19 mouse cellular contexts compared by ENCODE assay signal in the genomic region with DNA sequence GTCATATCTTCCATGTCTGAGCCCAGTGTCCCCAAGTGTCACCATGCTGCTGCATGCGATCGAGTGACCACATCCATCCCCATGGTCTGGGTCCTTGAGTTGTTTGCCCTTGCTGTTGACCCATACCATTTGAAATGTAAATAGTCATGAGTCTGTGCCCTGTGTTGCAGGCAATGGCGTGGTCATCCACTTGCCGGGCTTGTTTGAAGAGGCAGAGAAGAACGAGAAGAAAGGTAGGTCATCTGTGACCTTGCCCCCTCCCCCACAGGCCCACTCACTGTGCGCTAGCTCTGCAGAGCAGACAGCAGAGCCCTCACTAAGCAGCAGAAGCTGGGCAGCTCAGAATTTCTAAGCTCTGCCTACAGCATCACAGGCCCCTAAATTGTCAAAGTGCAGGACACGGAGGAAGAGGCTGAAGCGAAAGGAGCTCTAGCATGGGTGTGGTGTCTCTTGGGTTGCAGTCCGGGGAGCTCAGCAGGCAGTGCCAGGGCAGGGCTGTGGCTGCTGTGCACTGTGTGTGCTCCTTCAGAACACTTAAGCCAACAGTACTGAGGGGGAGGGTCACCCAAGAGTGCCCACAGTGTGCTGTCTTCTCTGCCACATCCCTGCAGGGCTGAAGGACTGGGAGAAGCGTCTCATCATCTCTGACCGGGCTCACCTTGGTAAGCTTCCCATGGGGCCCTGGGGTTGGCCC. TPM values are rescaled to one million over a fixed set of nuclear protein-coding genes. Genes with fewer than 3 reads are reported as not detected.
DNase-seq lines count a peak whose midpoint lies in the region; ATAC-seq and TF ChIP-seq lines count a peak whose summit lies in the region.
"Had no signal": no experiment of that assay in that cellular context is flagged by ENCODE, and none has a peak within 500 bp of the region (broad histone marks: within the 10 kb centered on the region; RNA-seq: fewer than 3 reads in every experiment).

No protein-coding gene starts in this region.

- H3K27ac ChIP-seq in hindbrain, embryonic 10.5 days = 0 out of 2 replicates have a peak overlapping the region, but pooled peaks have one; percentile 62
- H3K27ac ChIP-seq in hindbrain, postnatal 0 days = no peak overlapping the region
- peak overlapping the region; percentile 65 for H3K27ac ChIP-seq in lung, postnatal 0 days (ENCODE audit: low read length)
- H3K27ac ChIP-seq in brown adipose tissue, adult 24 weeks (replicated peaks; ENCODE audit: low read depth, low read length) = peak overlapping the region; percentile 64
- H3K27ac ChIP-seq: hindbrain, embryonic 15.5 days; midbrain, embryonic 10.5 days; neural tube, embryonic 12.5 days had no signal

- H3K4me2 ChIP-seq in hindbrain, postnatal 0 days (ENCODE audit: low read depth, low read length) = no peak overlapping the region
- peak overlapping the region; percentile 9; the same call in 1 of the 2 replicates for H3K4me2 ChIP-seq in lung, postnatal 0 days (replicated peaks; ENCODE audit: low read depth, low read length)
- H3K4me2 ChIP-seq: hindbrain, embryonic 15.5 days; lung, embryonic 14.5 days; neural tube, embryonic 12.5 days had no signal

- 0 out of 2 replicates have a peak, but pooled peaks cover 4% of the 10 kb centered on the region for H3K27me3 ChIP-seq in hindbrain, embryonic 10.5 days (ENCODE audit: insufficient read depth, poor library complexity, severe bottlenecking)
- no peaks in the 10 kb centered on the region for H3K27me3 ChIP-seq in hindbrain, postnatal 0 days (ENCODE audit: insufficient read depth, low read length)
- H3K27me3 ChIP-seq in lung, postnatal 0 days (replicated peaks; ENCODE audit: insufficient read depth, low read length) = no peaks in the 10 kb centered on the region
- H3K27me3 ChIP-seq: hindbrain, embryonic 15.5 days; neural tube, embryonic 12.5 days had no signal

- H3K9ac ChIP-seq in hindbrain, postnatal 0 days (replicated peaks; ENCODE audit: low read length) = no peak overlapping the region
- no peak overlapping the region for H3K9ac ChIP-seq in lung, postnatal 0 days (replicated peaks; ENCODE audit: low read depth)
- H3K9ac ChIP-seq: forebrain, postnatal 0 days; hindbrain, embryonic 15.5 days; lung, embryonic 14.5 days; neural tube, embryonic 12.5 days had no signal

- TF ChIP-seq CTCF in hindbrain, postnatal 0 days (IDR thresholded peaks at IDR 0.05; ENCODE audit: low read depth) = no peak
- no peak for TF ChIP-seq CTCF in lung, postnatal 0 days (IDR thresholded peaks at IDR 0.05)

- H3K9me3 ChIP-seq in hindbrain, embryonic 10.5 days = no peaks in the 10 kb centered on the region
- no peaks in the 10 kb centered on the region for H3K9me3 ChIP-seq in hindbrain, postnatal 0 days (ENCODE audit: low read length)
- H3K9me3 ChIP-seq in lung, postnatal 0 days (ENCODE audit: low read length) = no peaks in the 10 kb centered on the region
- H3K9me3 ChIP-seq: hindbrain, embryonic 15.5 days; midbrain, embryonic 10.5 days; neural tube, embryonic 12.5 days had no signal

- no peak for DNase-seq in hindbrain, embryonic 10.5 days (ENCODE audit: low spot score)
- no peak for DNase-seq in hindbrain, postnatal 0 days (ENCODE audit: low spot score)
- peak; percentile 70 for DNase-seq in lung, postnatal 0 days (ENCODE audit: low spot score)
- no peak for DNase-seq in lung, postnatal 10 days
- DNase-seq in lung, postnatal 36 days = peak; percentile 52
- DNase-seq in cerebellum, adult 9-11 months = no peak
- DNase-seq in gastrocnemius, postnatal 4 days (ENCODE audit: low spot score in 2 of 2) = no peak
- DNase-seq: adrenal gland, adult 2 months; cerebellum, adult 9-10 months; forebrain, postnatal 0 days; heart, postnatal 14 days; layer of hippocampus, postnatal 36 days; left cerebral cortex, postnatal 4 days; thymus, adult 18-20 months had no signal

- no peaks in the 10 kb centered on the region for H3K36me3 ChIP-seq in hindbrain, embryonic 10.5 days
- no peaks in the 10 kb centered on the region for H3K36me3 ChIP-seq in hindbrain, postnatal 0 days (ENCODE audit: insufficient read depth, low read length)
- H3K36me3 ChIP-seq in lung, postnatal 0 days (ENCODE audit: insufficient read depth, low read length) = no peaks in the 10 kb centered on the region
- H3K36me3 ChIP-seq: hindbrain, embryonic 15.5 days; midbrain, embryonic 10.5 days; neural tube, embryonic 12.5 days had no signal

- no peak for ATAC-seq in hindbrain, postnatal 0 days
- peak; percentile 29 for ATAC-seq in lung, postnatal 0 days
- ATAC-seq: forebrain, postnatal 0 days had no signal

- no peak overlapping the region for H3K4me3 ChIP-seq in hindbrain, embryonic 10.5 days
- H3K4me3 ChIP-seq in hindbrain, postnatal 0 days (ENCODE audit: low read length) = no peak overlapping the region
- H3K4me3 ChIP-seq in lung, postnatal 0 days (ENCODE audit: low read depth, low read length) = no peak overlapping the region
- no peak overlapping the region for H3K4me3 ChIP-seq in brown adipose tissue, adult 24 weeks (ENCODE audit: insufficient read depth, low read depth, low read length)
- H3K4me3 ChIP-seq: hindbrain, embryonic 15.5 days; midbrain, embryonic 10.5 days; neural tube, embryonic 12.5 days had no signal

- WGBS in hindbrain, embryonic 10.5 days = 74% methylated on average over 11 of the region's 11 CpGs
- 77% methylated on average over 11 of the region's 11 CpGs for WGBS in hindbrain, postnatal 0 days
- WGBS in lung, postnatal 0 days = 47% methylated on average over 11 of the region's 11 CpGs

- peak; percentile 29; the same call in 1 of the 2 replicates for TF ChIP-seq EP300 in lung, postnatal 0 days (IDR thresholded peaks at IDR 0.05)

- peaks cover 38% of the 10 kb centered on the region for H3K4me1 ChIP-seq in hindbrain, embryonic 10.5 days (replicated peaks)
- peaks cover 7% of the 10 kb centered on the region; the same call in 1 of the 2 replicates for H3K4me1 ChIP-seq in hindbrain, postnatal 0 days (ENCODE audit: insufficient read depth, low read length)
- H3K4me1 ChIP-seq in lung, postnatal 0 days (ENCODE audit: insufficient read depth, low read depth, low read length) = peaks cover 21% of the 10 kb centered on the region
- peaks cover 15% of the 10 kb centered on the region for H3K4me1 ChIP-seq in brown adipose tissue, adult 24 weeks (ENCODE audit: control insufficient read depth, insufficient read depth, insufficient read length, low read length)

RNA-seq across cellular contexts. Expression of gene Siva1, which starts 12.2 kb away (rescaled TPM):
- 281 and 334 TPM in 2 replicates for polyA plus RNA-seq in hindbrain, embryonic 10.5 days (2016; fragmentation: Nextera tagmentation; extraction: Ambion mirVana)
- total RNA-seq in hindbrain, postnatal 0 days (2014; rRNA removed) = 24.1 and 34.8 TPM in 2 replicates
- 59.3 and 62.2 TPM in 2 replicates for polyA plus RNA-seq in hindbrain, postnatal 0 days (2015; fragmentation: Nextera tagmentation; extraction: Ambion mirVana)
- polyA plus RNA-seq in lung, postnatal 0 days (2015; fragmentation: Nextera tagmentation; extraction: Ambion mirVana) = 130 and 152 TPM in 2 replicates
- 36.7 and 42.7 TPM in 2 replicates for polyA plus RNA-seq in brown adipose tissue, adult 24 weeks (2012; ENCODE audit: insufficient read depth, insufficient read length, missing spikeins)
- 10 to 100 TPM; 42.9 to 43.8 TPM for total RNA-seq in gastrocnemius, postnatal 4 days (2021)

RNA-seq across cellular contexts. Expression of gene Adssl1, which starts 12.4 kb away (rescaled TPM):
- polyA plus RNA-seq in hindbrain, embryonic 10.5 days (2016; fragmentation: Nextera tagmentation; extraction: Ambion mirVana) = 3.7 and 5.5 TPM in 2 replicates
- 2.6 and 7.5 TPM in 2 replicates for total RNA-seq in hindbrain, postnatal 0 days (2014; rRNA removed)
- polyA plus RNA-seq in hindbrain, postnatal 0 days (2015; fragmentation: Nextera tagmentation; extraction: Ambion mirVana) = 8.4 and 9.2 TPM in 2 replicates
- 29.9 and 43.0 TPM in 2 replicates for polyA plus RNA-seq in lung, postnatal 0 days (2015; fragmentation: Nextera tagmentation; extraction: Ambion mirVana)
- 34.5 and 46.5 TPM in 2 replicates for polyA plus RNA-seq in brown adipose tissue, adult 24 weeks (2012; ENCODE audit: insufficient read depth, insufficient read length, missing spikeins)
- total RNA-seq in gastrocnemius, postnatal 4 days (2021) = 100 to 1,000 TPM; 221 to 269 TPM

RNA-seq across cellular contexts. Expression of gene Akt1, which starts 42.5 kb away (rescaled TPM):
- polyA plus RNA-seq in hindbrain, embryonic 10.5 days (2016; fragmentation: Nextera tagmentation; extraction: Ambion mirVana) = 50.9 and 56.8 TPM in 2 replicates
- total RNA-seq in hindbrain, postnatal 0 days (2014; rRNA removed) = 179 and 197 TPM in 2 replicates
- 90.8 and 97.4 TPM in 2 replicates for polyA plus RNA-seq in hindbrain, postnatal 0 days (2015; fragmentation: Nextera tagmentation; extraction: Ambion mirVana)
- 78.8 and 91.3 TPM in 2 replicates for polyA plus RNA-seq in lung, postnatal 0 days (2015; fragmentation: Nextera tagmentation; extraction: Ambion mirVana)
- polyA plus RNA-seq in brown adipose tissue, adult 24 weeks (2012; ENCODE audit: insufficient read depth, insufficient read length, missing spikeins) = 31.5 and 38.8 TPM in 2 replicates
- total RNA-seq in gastrocnemius, postnatal 4 days (2021) = 100 to 1,000 TPM; 258 to 259 TPM

RNA-seq across cellular contexts. Expression of gene Inf2, which starts 43.6 kb away (rescaled TPM):
- 1.5 and 1.8 TPM in 2 replicates for polyA plus RNA-seq in hindbrain, embryonic 10.5 days (2016; fragmentation: Nextera tagmentation; extraction: Ambion mirVana)
- total RNA-seq in hindbrain, postnatal 0 days (2014; rRNA removed) = 5.9 and 6.3 TPM in 2 replicates
- 0.96 and 1.4 TPM in 2 replicates for polyA plus RNA-seq in hindbrain, postnatal 0 days (2015; fragmentation: Nextera tagmentation; extraction: Ambion mirVana)
- polyA plus RNA-seq in lung, postnatal 0 days (2015; fragmentation: Nextera tagmentation; extraction: Ambion mirVana) = 4.9 and 5.2 TPM in 2 replicates
- polyA plus RNA-seq in brown adipose tissue, adult 24 weeks (2012; ENCODE audit: insufficient read depth, insufficient read length, missing spikeins) = 12.9 and 13.5 TPM in 2 replicates
- 10 to 100 TPM; 21.2 to 24.0 TPM for total RNA-seq in gastrocnemius, postnatal 4 days (2021)

RNA-seq across cellular contexts. Expression of gene Zbtb42, which starts 46.4 kb away (rescaled TPM):
- 7.1 and 10.9 TPM in 2 replicates for polyA plus RNA-seq in hindbrain, embryonic 10.5 days (2016; fragmentation: Nextera tagmentation; extraction: Ambion mirVana)
- total RNA-seq in hindbrain, postnatal 0 days (2014; rRNA removed) = 3.3 and 12.1 TPM in 2 replicates
- polyA plus RNA-seq in hindbrain, postnatal 0 days (2015; fragmentation: Nextera tagmentation; extraction: Ambion mirVana) = 2.2 and 3.7 TPM in 2 replicates
- 14.0 and 14.6 TPM in 2 replicates for polyA plus RNA-seq in lung, postnatal 0 days (2015; fragmentation: Nextera tagmentation; extraction: Ambion mirVana)
- 0.58 and 0.75 TPM in 2 replicates for polyA plus RNA-seq in brown adipose tissue, adult 24 weeks (2012; ENCODE audit: insufficient read depth, insufficient read length, missing spikeins)
- 1 to 10 TPM; 2.2 to 3.1 TPM for total RNA-seq in gastrocnemius, postnatal 4 days (2021)

Comparison
In these comparisons a context has a peak if more than half of its experiments do, and no peak if none do; other contexts are left out.
1. DNase-seq: peak in lung, postnatal 0 days (single experiment) and lung, postnatal 36 days (single experiment); none in hindbrain, embryonic 10.5 days (single experiment), hindbrain, postnatal 0 days (single experiment), lung, postnatal 10 days (single experiment), cerebellum, adult 9-11 months (single experiment) and gastrocnemius, postnatal 4 days (0 of 2).